Mouse (Mus musculus): ENCODE measurements around the gene Nutm1. TPM values are rescaled to one million over a fixed set of nuclear protein-coding genes. Genes with fewer than 3 reads are reported as not detected.
A peak's percentile ranks its signal among the peaks of the same experiment; 100 is the strongest.

The Nutm1 gene
- polyA plus RNA-seq, 1 experiment from 2014 or later: 0.04 TPM

DNA sequence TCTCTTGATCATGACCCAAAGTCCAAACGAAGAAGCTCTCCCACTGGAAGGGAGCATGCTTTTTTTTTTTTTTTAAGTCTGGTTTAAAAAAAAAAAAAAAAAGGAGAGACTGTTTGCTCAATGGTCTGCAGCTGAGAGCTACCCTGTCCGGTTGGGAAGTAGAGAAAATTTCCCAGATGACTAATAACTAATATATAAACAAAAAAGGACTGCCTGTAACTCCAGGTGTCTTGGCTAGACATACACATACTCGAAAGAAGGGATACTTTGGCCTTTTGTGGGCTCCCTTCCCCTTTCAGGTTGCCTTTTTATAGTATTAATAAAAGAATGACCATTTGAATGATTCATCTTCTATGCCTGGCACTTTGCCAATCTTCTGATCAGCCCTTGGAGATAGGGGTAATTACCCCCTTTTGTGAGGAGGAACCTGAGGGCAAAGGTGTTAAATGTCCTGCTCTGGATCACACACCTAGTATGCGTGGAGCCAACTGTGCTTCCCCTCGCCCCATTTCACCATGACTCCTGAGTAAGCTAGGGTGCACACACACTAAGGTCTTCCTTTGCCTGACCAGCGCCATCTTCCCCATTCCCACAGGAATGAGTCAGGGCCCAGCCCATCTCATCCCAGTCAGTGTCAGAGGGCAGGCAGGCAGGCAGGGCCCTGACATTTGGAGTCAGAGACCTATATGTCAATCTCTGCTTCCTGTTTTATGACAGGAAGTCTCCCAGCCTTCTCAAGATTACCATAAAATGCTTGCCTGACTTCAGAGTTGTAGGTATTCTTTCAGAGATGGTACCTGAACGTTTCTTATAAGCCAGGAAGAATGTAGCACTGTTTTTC is 4.2 kb downstream of the Nutm1 start:
- Histone ChIP-seq H3K4me1 (no peaks in the 10 kb centered on the region), H3K4me3 (replicated peaks) (no peak overlapping the region), H3K36me3 (no peaks in the 10 kb centered on the region), H3K4me2 (no peak overlapping the region), H3K9me3 (no peaks in the 10 kb centered on the region), H3K27ac (no peak overlapping the region), H3K27me3 (replicated peaks) (no peaks in the 10 kb centered on the region; the same call in 1 of the 2 replicates), H3K9ac (no peak overlapping the region)
- WGBS: 52% methylated on average over 7 of the region's 7 CpGs
- peak; percentile 32; the same call in 1 of the 2 replicates for ATAC-seq (ENCODE audit: insufficient read depth, low FRiP score, low read depth)

DNA sequence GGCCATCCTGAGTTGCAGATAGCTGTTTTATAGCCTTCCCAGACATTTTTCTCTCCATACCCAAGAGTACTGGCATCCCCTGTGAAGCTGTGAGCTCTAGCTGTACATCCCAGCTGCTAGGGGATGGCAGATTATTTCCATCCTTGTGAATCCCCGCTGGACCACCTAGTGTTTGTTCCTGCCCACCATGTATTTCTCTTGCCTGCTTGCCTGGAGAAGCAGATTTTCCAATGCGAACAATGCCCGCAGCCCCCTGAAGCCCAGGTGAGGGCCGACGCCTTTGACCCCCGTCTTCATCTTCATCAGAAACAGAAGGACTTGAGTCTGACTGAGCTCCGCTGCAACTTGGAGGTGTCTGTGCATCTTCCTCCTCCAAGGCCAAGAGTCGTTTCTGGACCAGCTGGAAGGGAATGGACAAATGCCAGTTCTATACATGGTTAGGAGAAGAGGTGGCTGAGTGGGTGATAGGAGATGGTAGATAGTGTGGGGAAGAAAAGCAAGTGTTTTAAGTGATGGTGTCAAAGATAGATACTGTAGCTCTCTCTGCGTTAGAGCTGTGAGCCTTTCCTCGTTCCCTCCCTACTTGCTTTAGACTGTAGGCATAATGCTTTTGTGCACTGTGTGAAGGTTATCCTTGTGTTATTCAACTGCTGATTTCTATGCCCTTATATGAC is 9.2 kb downstream of the Nutm1 start:
- Histone ChIP-seq H3K27ac (no peak overlapping the region), H3K36me3 (no peaks in the 10 kb centered on the region; the same call in 1 of the 2 replicates), H3K9ac (no peak overlapping the region), H3K4me2 (no peak overlapping the region), H3K4me1 (peaks cover 5% of the 10 kb centered on the region; the same call in 1 of the 2 replicates), H3K4me3 (replicated peaks) (no peak overlapping the region), H3K27me3 (replicated peaks) (no peaks in the 10 kb centered on the region), H3K9me3 (no peaks in the 10 kb centered on the region)
- 86% methylated on average over 10 of the region's 10 CpGs for WGBS
- ATAC-seq (ENCODE audit: insufficient read depth, low FRiP score, low read depth): no peak

DNA sequence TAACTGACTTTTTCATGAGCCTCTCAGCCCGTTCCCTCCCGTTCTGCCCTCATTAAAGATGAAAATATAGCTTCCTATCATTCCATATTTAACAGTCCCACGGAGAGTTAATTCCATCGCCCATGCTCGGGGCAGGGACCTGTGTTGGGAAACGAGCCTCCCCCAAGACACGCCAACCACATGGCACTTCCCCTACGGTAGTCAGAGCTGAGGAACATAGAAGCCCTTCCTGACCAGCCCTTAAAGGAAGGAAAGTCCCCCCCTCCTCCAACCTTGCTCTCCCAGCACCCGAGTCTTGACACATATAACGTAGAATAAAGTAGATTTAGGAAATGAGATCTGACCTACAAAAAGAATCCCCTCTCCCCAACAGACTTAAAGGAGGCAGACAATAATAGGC is 11.8 kb downstream of the Nutm1 start:
- no peaks in the 10 kb centered on the region for H3K27me3 ChIP-seq (replicated peaks)
- 80% methylated on average over 10 of the region's 10 CpGs for WGBS
- H3K4me3 ChIP-seq (replicated peaks): no peak overlapping the region
- H3K4me1 ChIP-seq: peaks cover 12% of the 10 kb centered on the region; the same call in 1 of the 2 replicates
- no peaks in the 10 kb centered on the region for H3K9me3 ChIP-seq
- ATAC-seq (ENCODE audit: insufficient read depth, low FRiP score, low read depth): no peak
- no peak overlapping the region for H3K27ac ChIP-seq
- H3K4me2 ChIP-seq: no peak overlapping the region
- no peak overlapping the region for H3K9ac ChIP-seq
- H3K36me3 ChIP-seq: no peaks in the 10 kb centered on the region; the same call in 1 of the 2 replicates

DNA sequence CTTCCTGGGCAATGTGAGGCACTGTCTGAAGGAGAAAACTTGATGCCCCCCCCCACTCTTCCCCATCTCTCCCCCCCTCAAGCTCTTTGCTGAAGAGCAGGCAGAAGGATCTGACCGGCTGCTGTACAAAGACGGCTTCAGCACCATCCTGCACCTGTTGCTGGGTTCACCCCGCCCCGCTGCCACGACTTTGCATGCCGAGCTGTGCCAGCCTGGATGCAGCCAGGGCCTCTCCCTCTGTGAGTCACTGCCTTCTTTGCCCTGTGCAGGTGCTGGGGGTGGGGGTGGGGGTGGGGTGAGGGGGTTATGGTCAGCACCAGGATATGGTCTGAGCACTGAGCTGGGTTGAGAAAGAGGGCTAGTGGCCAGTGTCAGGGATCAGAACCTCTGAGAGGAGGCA is 12.9 kb downstream of the Nutm1 start:
- Histone ChIP-seq H3K9me3 (no peaks in the 10 kb centered on the region), H3K4me2 (no peak overlapping the region), H3K4me1 (peaks cover 12% of the 10 kb centered on the region; the same call in 1 of the 2 replicates), H3K9ac (no peak overlapping the region), H3K4me3 (replicated peaks) (no peak overlapping the region), H3K27me3 (replicated peaks) (no peaks in the 10 kb centered on the region), H3K36me3 (no peaks in the 10 kb centered on the region; the same call in 1 of the 2 replicates), H3K27ac (no peak overlapping the region)
- ATAC-seq (ENCODE audit: insufficient read depth, low FRiP score, low read depth): peak; percentile 37
- WGBS: 78% methylated on average over 6 of the region's 6 CpGs

DNA sequence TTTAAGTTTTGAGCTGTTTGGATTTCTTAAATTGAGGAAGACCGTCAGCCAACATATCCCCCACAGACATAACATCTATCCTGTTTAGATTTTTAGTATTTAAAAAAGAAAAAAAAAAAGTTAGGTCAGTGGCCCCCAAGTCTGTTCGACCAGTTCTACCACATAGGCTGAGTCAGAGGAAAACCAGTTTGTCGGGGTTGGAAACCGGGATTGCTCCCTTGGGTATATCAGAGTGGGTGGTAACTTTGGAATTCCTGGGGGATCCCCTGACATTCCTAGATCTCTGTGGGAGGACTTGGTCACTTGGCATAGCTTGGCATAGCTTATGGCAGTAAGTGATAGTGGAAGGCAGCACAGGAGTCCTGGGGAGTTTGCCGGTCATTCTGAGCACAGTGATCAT is 13.8 kb downstream of the Nutm1 start:
- Histone ChIP-seq H3K36me3 (no peaks in the 10 kb centered on the region; the same call in 1 of the 2 replicates), H3K9me3 (no peaks in the 10 kb centered on the region), H3K9ac (no peak overlapping the region), H3K27me3 (replicated peaks) (no peaks in the 10 kb centered on the region), H3K4me3 (replicated peaks) (no peak overlapping the region), H3K4me1 (peaks cover 20% of the 10 kb centered on the region), H3K27ac (peak overlapping the region; percentile 18; the same call in 1 of the 2 replicates), H3K4me2 (no peak overlapping the region)
- 70% methylated on average over 5 of the region's 5 CpGs for WGBS
- peak; percentile 38; the same call in 1 of the 2 replicates for ATAC-seq (ENCODE audit: insufficient read depth, low FRiP score, low read depth)

DNA sequence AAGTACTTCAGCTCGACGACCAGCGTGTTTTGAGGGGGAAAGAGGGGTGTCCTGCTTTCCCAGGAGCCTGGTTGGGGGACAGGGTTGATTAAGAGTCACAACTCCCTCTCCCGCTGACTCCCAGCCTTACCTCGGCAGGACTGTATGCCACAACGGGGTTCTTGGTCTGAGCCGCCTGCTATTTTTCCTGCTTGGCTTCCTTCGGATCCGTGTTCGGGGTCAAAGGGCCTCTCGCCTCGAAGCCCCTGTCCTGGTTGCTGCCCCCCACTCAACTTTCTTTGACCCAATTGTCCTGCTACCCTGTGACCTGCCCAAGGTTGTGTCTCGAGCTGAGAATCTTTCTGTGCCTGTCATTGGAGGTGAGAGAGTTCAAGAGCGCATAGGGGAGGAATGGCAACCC is 17.3 kb downstream of the Nutm1 start:
- Histone ChIP-seq H3K27me3 (replicated peaks) (no peaks in the 10 kb centered on the region), H3K4me3 (replicated peaks) (no peak overlapping the region), H3K9ac (no peak overlapping the region), H3K9me3 (no peaks in the 10 kb centered on the region), H3K4me1 (peaks cover 25% of the 10 kb centered on the region), H3K4me2 (no peak overlapping the region), H3K36me3 (no peaks in the 10 kb centered on the region; the same call in 1 of the 2 replicates), H3K27ac (no peak overlapping the region)
- ATAC-seq (ENCODE audit: insufficient read depth, low FRiP score, low read depth): no peak
- 74% methylated on average over 14 of the region's 14 CpGs for WGBS

DNA sequence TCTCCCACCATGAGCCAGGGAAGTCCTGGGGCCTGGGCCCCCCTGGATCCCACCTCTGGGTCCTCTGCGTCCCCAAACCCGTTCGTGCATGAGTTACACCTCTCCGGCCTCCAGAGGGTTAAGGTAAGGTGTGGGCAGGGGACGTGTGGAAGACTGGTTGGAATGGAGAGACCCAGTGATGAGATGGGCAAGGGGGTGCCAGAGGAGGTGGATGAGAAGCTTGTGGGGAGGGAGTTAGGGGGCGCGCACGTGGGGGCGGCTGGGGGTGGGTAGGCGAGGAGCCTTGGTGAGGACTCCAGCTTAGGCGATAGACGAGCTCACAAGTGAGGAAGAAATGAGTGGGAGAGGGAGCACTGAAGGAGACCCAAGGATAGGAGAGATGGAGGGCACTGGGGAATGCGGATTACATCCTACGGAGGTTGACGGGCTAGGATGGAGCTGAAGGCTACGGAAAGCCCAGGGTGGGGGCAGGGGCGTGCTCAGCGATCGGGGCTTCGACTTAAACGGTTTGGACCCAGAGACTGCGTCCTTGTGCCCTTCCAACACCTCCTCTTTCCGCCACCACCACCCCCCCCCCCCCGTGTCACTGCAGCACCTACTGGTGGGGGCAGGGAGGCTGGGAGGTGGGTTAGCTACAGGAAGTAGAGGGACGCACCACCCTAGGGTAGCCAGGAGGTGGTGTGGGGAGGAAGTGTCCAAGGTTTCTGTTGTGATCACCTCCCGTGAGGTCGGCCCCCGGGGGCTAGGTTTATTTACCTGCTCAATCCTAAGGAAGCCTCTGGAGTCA is 19.0 kb downstream of the Nutm1 start:
- H3K9me3 ChIP-seq: no peaks in the 10 kb centered on the region
- peak overlapping the region; percentile 95 for H3K27ac ChIP-seq
- peaks cover 20% of the 10 kb centered on the region; the same call in 1 of the 2 replicates for H3K4me1 ChIP-seq
- peak overlapping the region; percentile 85 for H3K4me2 ChIP-seq
- H3K36me3 ChIP-seq: no peaks in the 10 kb centered on the region
- peak overlapping the region; percentile 59 for H3K9ac ChIP-seq
- under 1% methylated on average over 19 of the region's 28 CpGs for WGBS
- ATAC-seq (ENCODE audit: insufficient read depth, low FRiP score, low read depth): peak; percentile 20; the same call in 1 of the 2 replicates
- peak overlapping the region; percentile 90 for H3K4me3 ChIP-seq (replicated peaks)
- no peaks in the 10 kb centered on the region for H3K27me3 ChIP-seq (replicated peaks)

DNA sequence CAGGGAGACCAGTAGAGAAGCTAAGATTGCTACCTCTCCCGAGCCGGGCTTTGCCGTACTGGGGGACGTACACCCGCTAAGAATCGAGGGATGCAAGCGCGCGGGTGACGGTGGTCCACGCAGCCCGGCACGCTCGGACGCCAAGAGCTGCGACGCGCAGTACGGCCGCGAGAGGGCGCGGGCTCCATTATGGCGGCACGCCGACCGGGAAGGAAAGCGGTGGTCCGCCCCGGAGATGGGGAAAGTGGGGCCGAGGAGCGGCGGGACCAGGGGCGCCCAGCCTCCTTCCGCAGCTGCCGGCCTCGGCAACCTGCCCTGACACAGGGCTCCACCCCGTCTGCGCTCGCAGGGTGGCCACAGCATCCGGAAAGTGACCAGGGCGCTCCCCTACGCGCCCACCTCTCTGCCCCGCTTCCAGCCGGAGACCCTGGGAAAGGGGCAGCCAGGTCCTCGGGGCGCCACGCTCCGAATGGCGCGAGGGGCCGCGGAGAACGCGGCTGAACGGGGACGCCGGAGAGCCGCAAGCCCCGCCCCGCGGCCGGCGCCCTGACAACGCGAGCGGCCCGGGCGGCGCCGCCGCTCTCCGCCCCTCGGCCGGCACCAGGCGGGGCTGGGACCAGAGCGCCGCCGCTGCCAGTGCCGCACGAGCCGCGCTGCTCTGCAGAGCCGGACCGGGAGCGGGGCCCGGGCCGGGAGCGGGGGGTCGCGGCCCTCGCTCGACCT is 19.7 kb downstream of the Nutm1 start, which contains the start of gene Lpcat4:
Gene Lpcat4 (plus strand): TSS at position 257 of the 723 bp plus-strand sequence.
- under 1% methylated on average over 92 of the region's 94 CpGs for WGBS

DNA sequence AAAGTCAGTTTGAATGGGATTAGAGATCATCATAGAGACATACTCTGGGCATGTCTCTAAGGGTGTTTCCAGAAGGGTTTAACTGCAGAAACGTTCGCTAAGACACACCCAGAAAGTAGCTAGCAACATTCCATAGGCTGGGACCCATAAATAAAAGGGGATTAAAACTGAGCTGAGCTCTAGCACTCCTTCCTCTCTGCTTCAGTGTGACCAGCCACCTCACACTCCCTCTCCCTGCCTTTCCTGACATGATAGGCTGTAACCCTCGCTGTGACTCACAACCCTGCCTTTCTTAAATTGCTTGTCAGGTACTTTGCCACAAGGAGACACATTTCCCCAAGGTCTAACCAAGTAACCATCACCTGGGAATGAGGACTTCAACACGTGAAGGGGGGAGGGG is 21.1 kb downstream of the Nutm1 start:
- no peak overlapping the region for H3K4me3 ChIP-seq (replicated peaks)
- WGBS: 9% methylated on average over 4 of the region's 4 CpGs
- no peaks in the 10 kb centered on the region for H3K9me3 ChIP-seq
- no peaks in the 10 kb centered on the region for H3K27me3 ChIP-seq (replicated peaks)
- H3K27ac ChIP-seq: peak overlapping the region; percentile 44; the same call in 1 of the 2 replicates
- H3K4me2 ChIP-seq: no peak overlapping the region
- peaks cover 12% of the 10 kb centered on the region; the same call in 1 of the 2 replicates for H3K4me1 ChIP-seq
- no peak overlapping the region for H3K9ac ChIP-seq
- H3K36me3 ChIP-seq: no peaks in the 10 kb centered on the region
- no peak; the same call in 1 of the 2 replicates for ATAC-seq (ENCODE audit: insufficient read depth, low FRiP score, low read depth)

More for the DNA sequence above, 19.7 kb downstream of the Nutm1 start, which contains the start of gene Lpcat4:
- peak; percentile 82 for ATAC-seq (ENCODE audit: insufficient read depth, low FRiP score, low read depth)
- H3K4me3 ChIP-seq (replicated peaks): peak within 1 kb of the TSS; percentile 90
- H3K4me1 ChIP-seq: peaks cover 16% of the 10 kb centered on the region; the same call in 1 of the 2 replicates
- peak within 1 kb of the TSS; percentile 85 for H3K4me2 ChIP-seq
- H3K36me3 ChIP-seq: no peaks in the 10 kb centered on the region
- H3K27me3 ChIP-seq (replicated peaks): no peaks in the 10 kb centered on the region
- H3K9ac ChIP-seq: peak within 1 kb of the TSS; percentile 88
- H3K9me3 ChIP-seq: no peaks in the 10 kb centered on the region
- H3K27ac ChIP-seq: peak within 1 kb of the TSS; percentile 95

DNA sequence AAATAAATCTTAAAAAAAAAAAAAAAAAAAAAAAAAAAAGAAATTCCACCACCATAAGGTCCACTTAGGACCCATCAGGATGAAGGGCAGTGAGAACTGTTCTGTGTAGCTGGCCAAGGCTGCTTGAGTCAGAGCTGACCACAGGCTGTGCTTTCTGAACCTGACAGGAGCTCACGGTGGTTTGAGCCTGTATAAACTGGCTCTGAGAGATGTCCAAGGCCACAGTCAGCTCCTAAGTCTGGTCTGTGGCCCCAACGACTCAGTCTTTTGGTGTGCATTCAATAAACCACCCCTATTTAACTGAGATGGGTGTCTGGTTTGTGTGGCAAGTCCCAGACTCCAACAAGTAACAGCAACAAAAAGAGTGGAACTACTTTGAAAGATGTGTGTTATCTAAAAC is 22.5 kb downstream of the Nutm1 start:
- Histone ChIP-seq H3K4me2 (no peak overlapping the region), H3K4me1 (peaks cover 12% of the 10 kb centered on the region; the same call in 1 of the 2 replicates), H3K4me3 (replicated peaks) (no peak overlapping the region), H3K9me3 (no peaks in the 10 kb centered on the region), H3K27ac (no peak overlapping the region), H3K9ac (no peak overlapping the region), H3K27me3 (replicated peaks) (no peaks in the 10 kb centered on the region), H3K36me3 (no peaks in the 10 kb centered on the region)
- ATAC-seq (ENCODE audit: insufficient read depth, low FRiP score, low read depth): no peak
- WGBS: 76% methylated on average over 2 of the region's 2 CpGs

DNA sequence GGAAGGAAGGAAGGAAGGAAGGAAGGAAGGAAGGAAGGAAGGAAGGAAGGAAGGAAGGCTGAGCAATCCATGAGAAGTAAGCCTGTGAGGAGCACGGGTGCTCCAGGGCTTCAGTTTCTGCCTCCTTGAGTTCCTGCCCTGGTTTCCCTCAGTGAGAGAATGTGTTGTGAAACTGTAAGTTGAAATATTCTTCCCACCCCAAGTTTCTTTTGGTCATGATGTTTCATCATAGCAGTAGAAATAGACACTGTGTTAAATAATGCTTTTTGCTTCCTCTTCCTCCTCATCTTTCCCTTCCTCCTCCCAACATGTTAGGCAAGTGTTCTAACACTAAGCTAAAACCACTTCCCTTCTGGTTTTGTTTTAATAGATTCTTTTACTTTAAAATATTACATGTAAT is 26.5 kb downstream of the Nutm1 start:
- no peak for ATAC-seq (ENCODE audit: insufficient read depth, low FRiP score, low read depth)
- no peaks in the 10 kb centered on the region for H3K27me3 ChIP-seq (replicated peaks)
- 67% methylated on average over 1 of the region's 1 CpGs for WGBS

More for the DNA sequence above, 26.5 kb downstream of the Nutm1 start:
- H3K27ac ChIP-seq: no peak overlapping the region
- H3K9me3 ChIP-seq: no peaks in the 10 kb centered on the region
- no peak overlapping the region for H3K4me2 ChIP-seq
- H3K4me3 ChIP-seq (replicated peaks): no peak overlapping the region
- no peak overlapping the region for H3K9ac ChIP-seq
- H3K4me1 ChIP-seq: no peaks in the 10 kb centered on the region
- no peaks in the 10 kb centered on the region for H3K36me3 ChIP-seq
